Mouse (Mus musculus) embryonic facial prominence, embryonic 11.5 days (tissue): ENCODE results near the gene Ankrd6. TPM values are rescaled to one million over a fixed set of nuclear protein-coding genes. Genes with fewer than 3 reads are reported as not detected.

ENCODE experiments used
- ATAC-seq: fragments of 200-750 bp; cut with Nextera tagmentation; replicated peaks from 2 replicates; pipeline ENCODE4 v1.8.0; 2017; ENCODE audit warnings: low read depth; ENCODE audit not compliant: insufficient number of reproducible peaks, low FRiP score, low TSS enrichment
- DNase-seq: peaks from one replicate; pipeline ENCODE4 v3.0.0-alpha.2; 2015; ENCODE audit warnings: low spot score
- H3K27ac ChIP-seq: fragments of 300-500 bp; sonication (generic); replicated peaks from 2 replicates; pipeline ENCODE4 v1.5.1; 2014; ENCODE audit warnings: mild to moderate bottlenecking, low read depth, low read length, control low read depth
- H3K27me3 ChIP-seq: fragments of 300-500 bp; sonication (generic); 2 replicates; pipeline ENCODE4 v1.6.1; 2014; ENCODE audit warnings: mild to moderate bottlenecking, low read length, moderate library complexity, mixed read lengths; ENCODE audit not compliant: control insufficient read depth, insufficient read depth
- H3K36me3 ChIP-seq: fragments of 300-500 bp; sonication (generic); replicated peaks from 2 replicates; pipeline ENCODE4 v1.6.1; 2014; ENCODE audit warnings: low read depth, mild to moderate bottlenecking, low read length, moderate library complexity, mixed read lengths; ENCODE audit not compliant: control insufficient read depth, insufficient read depth
- H3K4me1 ChIP-seq: fragments of 300-500 bp; sonication (generic); 2 replicates; pipeline ENCODE4 v1.6.1; 2014; ENCODE audit warnings: low read length, mixed read lengths; ENCODE audit not compliant: control insufficient read depth, insufficient read depth
- H3K4me2 ChIP-seq: fragments of 300-500 bp; sonication (generic); 2 replicates; pipeline ENCODE4 v1.6.1; 2014; ENCODE audit warnings: low read depth, mild to moderate bottlenecking, control low read depth, low read length, moderate library complexity
- H3K4me3 ChIP-seq: fragments of 300-500 bp; sonication (generic); 2 replicates; pipeline ENCODE4 v1.5.1; 2014; ENCODE audit warnings: low read depth, low read length, control low read depth
- H3K9ac ChIP-seq: fragments of 300-500 bp; sonication (generic); replicated peaks from 2 replicates; pipeline ENCODE4 v1.6.1; 2014; ENCODE audit warnings: mild to moderate bottlenecking, control low read depth, low read length
- H3K9me3 ChIP-seq: fragments of 300-500 bp; sonication (generic); replicated peaks from 2 replicates; pipeline ENCODE4 v1.6.1; 2016; ENCODE audit warnings: mild to moderate bottlenecking, low read length, inconsistent platforms, mixed read lengths; ENCODE audit not compliant: control insufficient read depth
- WGBS: fragments of 180-500 bp; shearing (Covaris S2); extraction: QIAGEN DNeasy Blood & Tissue Kit; methylation state at CpG from one replicate; pipeline ENCODE4 v1.1.7; 2014; 5-methylcytosine and 5-hydroxymethylcytosine counted together
- polyA plus RNA-seq: library from polyadenylated mRNA; unstranded; fragments of >200 nt; fragmentation: Nextera tagmentation; extraction: Ambion mirVana; gene quantifications from 2 replicates; pipeline ENCODE4 v1.2.1, GENCODE M21; 2014

Gene Ankrd6
- polyA plus RNA-seq, 1 experiment from 2014 or later: 11.3 TPM

DNA sequence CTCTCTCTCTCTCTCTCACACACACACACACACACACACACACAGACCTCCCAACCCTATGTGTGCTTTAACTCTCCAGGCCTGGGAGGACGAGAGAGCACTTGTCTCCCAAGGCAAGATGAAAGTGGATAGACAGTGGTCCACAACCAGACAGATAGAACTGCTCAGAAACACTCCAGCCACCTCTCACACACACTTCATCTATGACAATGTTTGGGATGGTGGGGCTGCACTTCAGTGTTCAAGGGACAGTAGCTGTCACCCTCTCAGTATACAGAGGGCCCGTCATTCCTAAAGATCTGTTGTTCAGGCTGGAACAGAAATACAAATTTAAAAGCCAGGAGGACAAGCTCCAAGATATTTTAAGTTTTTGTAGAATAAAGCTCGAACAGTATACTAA, 43.0 kb downstream of the Ankrd6 start:
- Histone ChIP-seq H3K27ac (no peak overlapping the region), H3K9ac (no peak overlapping the region), H3K9me3 (no peaks in the 10 kb centered on the region), H3K36me3 (no peaks in the 10 kb centered on the region), H3K27me3 (no peaks in the 10 kb centered on the region), H3K4me2 (no peak overlapping the region), H3K4me3 (no peak overlapping the region), H3K4me1 (no peaks in the 10 kb centered on the region)
- ATAC-seq (no peak), DNase-seq (no peak)
- 76% methylated on average over 3 of the region's 3 CpGs for WGBS

DNA sequence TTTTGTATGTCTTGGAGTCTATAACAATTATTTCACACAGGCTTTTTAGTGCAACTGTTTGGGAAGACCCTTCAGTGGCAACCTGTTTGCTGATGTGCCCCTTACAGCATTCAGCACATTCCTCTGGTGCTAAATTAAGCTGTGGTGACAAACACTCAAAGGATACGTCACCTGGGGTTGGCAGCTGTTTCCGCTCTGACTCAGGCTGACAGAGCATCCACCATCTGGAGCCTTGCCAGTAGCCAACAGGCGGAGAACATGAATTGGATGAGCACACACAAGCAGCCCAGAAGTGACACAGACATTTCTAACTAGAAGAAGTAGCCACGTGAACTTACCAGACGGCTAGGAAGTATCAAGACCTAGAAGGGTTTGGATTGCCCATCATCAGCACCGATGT, 44.0 kb downstream of the Ankrd6 start:
- no peaks in the 10 kb centered on the region for H3K9me3 ChIP-seq
- no peak for DNase-seq
- ATAC-seq: no peak
- H3K4me2 ChIP-seq: no peak overlapping the region
- H3K36me3 ChIP-seq: no peaks in the 10 kb centered on the region
- no peak overlapping the region for H3K27ac ChIP-seq
- H3K9ac ChIP-seq: no peak overlapping the region
- no peaks in the 10 kb centered on the region for H3K27me3 ChIP-seq
- H3K4me3 ChIP-seq: no peak overlapping the region
- H3K4me1 ChIP-seq: no peaks in the 10 kb centered on the region
- WGBS: 84% methylated on average over 6 of the region's 6 CpGs

DNA sequence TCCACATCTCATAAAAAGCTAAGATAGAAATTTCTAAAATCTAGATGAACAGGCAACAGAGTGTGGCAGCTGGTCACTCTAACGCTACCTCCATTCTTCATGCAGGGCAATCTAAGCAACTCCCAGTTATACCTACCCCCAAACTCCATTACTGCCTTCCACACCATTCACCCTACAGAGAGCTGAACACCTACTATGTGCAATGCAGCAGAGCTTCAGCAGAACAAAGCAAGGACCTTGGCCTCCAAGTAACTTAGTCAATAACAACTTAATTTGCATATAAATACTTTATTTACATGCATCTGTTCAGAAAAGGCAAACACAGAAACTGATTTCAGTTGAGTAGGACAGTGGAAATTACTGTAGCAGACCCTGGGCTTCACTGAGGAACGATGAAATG, 44.7 kb downstream of the Ankrd6 start:
- Histone ChIP-seq H3K4me2 (no peak overlapping the region), H3K9ac (no peak overlapping the region), H3K4me1 (no peaks in the 10 kb centered on the region), H3K9me3 (no peaks in the 10 kb centered on the region), H3K36me3 (no peaks in the 10 kb centered on the region), H3K4me3 (no peak overlapping the region), H3K27ac (no peak overlapping the region), H3K27me3 (no peaks in the 10 kb centered on the region)
- DNase-seq (no peak), ATAC-seq (no peak)
- WGBS: 89% methylated on average over 2 of the region's 2 CpGs

DNA sequence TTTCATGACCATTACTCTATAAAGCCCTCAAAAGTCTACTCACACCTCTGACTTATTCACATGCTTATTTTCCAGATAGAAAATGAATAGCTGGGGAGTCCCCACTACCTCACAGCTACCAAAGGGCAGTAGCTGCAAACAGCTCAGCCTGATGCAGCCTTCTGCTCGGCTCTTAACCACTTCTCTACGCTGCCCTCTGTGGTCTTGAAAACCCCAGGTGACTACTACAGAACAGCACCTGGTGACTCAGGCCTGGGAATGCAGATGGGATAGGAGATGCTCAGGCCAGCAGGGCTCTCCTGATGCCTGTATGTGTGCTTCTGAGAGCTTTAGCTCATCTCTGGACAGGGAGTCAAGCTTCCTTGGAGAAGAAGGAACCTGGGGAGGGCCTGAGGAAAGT, 45.3 kb downstream of the Ankrd6 start:
- Histone ChIP-seq H3K4me2 (no peak overlapping the region), H3K27me3 (no peaks in the 10 kb centered on the region), H3K9ac (no peak overlapping the region), H3K27ac (no peak overlapping the region), H3K4me3 (no peak overlapping the region), H3K9me3 (no peaks in the 10 kb centered on the region), H3K4me1 (no peaks in the 10 kb centered on the region), H3K36me3 (no peaks in the 10 kb centered on the region)
- DNase-seq (no peak), ATAC-seq (no peak)
- WGBS: 66% methylated on average over 2 of the region's 2 CpGs

DNA sequence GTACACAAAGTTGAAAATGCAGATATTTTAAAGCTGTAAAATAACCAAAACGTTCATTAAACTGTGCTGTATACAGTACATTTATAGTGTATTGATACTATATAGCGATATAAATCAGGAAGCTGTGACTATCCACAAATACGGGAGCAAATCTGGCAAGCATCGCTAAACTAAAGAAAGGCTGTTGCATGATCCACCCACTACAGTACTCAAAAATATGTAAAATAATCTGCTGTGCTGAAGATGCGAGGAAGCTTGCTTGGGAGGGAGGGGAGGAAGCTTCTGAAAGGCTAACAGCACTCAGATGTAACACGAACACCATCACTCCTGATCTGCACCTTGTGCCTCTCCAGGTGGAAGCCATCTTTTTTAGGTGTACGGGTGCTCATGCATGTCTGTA, 46.8 kb downstream of the Ankrd6 start:
- DNase-seq (no peak), ATAC-seq (no peak)
- no peak overlapping the region for H3K27ac ChIP-seq
- no peaks in the 10 kb centered on the region for H3K27me3 ChIP-seq
- H3K4me1 ChIP-seq: no peaks in the 10 kb centered on the region
- 80% methylated on average over 7 of the region's 7 CpGs for WGBS
- no peak overlapping the region for H3K4me2 ChIP-seq
- H3K36me3 ChIP-seq: no peaks in the 10 kb centered on the region
- H3K9ac ChIP-seq: no peak overlapping the region
- H3K4me3 ChIP-seq: no peak overlapping the region
- H3K9me3 ChIP-seq: no peaks in the 10 kb centered on the region

DNA sequence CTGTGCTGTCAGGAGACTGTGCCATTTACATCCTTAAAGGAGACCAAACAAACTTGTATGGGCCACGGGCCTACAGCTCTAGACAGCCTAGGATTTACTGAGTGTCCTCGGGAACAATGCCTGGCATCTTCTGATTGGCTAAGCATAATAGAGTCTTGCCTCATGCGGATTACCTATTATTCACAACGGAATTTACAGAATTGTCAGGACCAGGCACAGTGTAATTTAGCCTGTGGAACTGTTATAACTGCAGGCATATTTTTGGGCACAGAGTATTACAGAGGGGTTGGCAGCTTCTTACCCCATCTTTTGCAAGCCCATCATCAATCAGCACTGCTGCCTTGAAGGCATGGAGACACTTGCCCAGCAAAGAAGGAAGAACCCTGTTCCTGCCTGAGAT, 51.6 kb downstream of the Ankrd6 start:
- Histone ChIP-seq H3K36me3 (no peaks in the 10 kb centered on the region), H3K27ac (no peak overlapping the region), H3K9me3 (peaks cover 3% of the 10 kb centered on the region), H3K4me1 (no peaks in the 10 kb centered on the region), H3K27me3 (no peaks in the 10 kb centered on the region), H3K4me2 (no peak overlapping the region), H3K4me3 (no peak overlapping the region), H3K9ac (no peak overlapping the region)
- DNase-seq (no peak), ATAC-seq (no peak)
- 58% methylated on average over 4 of the region's 4 CpGs for WGBS

DNA sequence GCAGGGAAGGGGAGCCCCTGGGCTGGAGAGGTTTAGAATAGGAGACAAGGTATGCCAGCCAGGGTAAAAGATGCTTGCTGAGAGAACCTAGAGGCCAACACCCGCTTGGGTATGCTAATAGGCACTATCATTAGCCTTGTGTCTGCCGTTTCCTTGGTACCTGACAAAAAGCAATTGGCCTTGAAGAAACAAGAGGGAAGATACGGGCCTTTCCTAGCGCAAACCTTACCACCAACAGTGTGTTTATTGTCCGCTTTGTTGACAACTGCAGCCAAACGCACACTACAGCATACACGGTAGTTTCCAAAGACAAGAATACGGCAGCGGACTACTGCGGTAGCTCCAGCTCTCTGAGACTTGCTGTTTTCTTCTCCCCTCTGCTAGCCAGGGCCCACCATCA, 59.3 kb downstream of the Ankrd6 start:
- H3K27me3 ChIP-seq: no peaks in the 10 kb centered on the region
- peaks cover 6% of the 10 kb centered on the region for H3K9me3 ChIP-seq
- H3K4me2 ChIP-seq: no peak overlapping the region
- ATAC-seq (no peak), DNase-seq (no peak)
- no peak overlapping the region for H3K9ac ChIP-seq
- H3K4me3 ChIP-seq: no peak overlapping the region
- no peaks in the 10 kb centered on the region for H3K4me1 ChIP-seq
- H3K36me3 ChIP-seq: no peaks in the 10 kb centered on the region
- 87% methylated on average over 10 of the region's 10 CpGs for WGBS
- H3K27ac ChIP-seq: no peak overlapping the region

DNA sequence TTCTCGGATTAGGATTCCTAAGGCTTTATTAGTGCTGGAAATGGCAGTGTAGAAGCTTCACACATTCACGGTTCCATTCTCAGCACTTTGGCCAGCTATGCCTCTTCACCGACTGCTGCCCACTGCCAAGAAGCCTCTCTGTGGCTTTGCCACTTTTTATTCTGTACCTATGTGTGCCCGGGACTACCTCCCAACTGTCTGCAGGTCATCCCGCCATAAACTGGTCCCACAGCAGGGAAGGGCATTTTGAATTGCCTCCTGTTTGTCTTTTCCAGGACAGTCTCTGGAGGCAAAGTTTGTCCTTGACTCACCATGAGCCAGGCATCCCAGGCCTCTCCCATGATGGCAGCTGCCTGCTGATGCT, 59.9 kb downstream of the Ankrd6 start:
- WGBS: 84% methylated on average over 5 of the region's 5 CpGs

More for the DNA sequence above, 59.9 kb downstream of the Ankrd6 start:
- DNase-seq (no peak), ATAC-seq (no peak)
- Histone ChIP-seq H3K9me3 (peaks cover 6% of the 10 kb centered on the region), H3K4me2 (no peak overlapping the region), H3K36me3 (no peaks in the 10 kb centered on the region), H3K4me1 (no peaks in the 10 kb centered on the region), H3K4me3 (no peak overlapping the region), H3K9ac (no peak overlapping the region), H3K27me3 (no peaks in the 10 kb centered on the region), H3K27ac (no peak overlapping the region)
